Mouse (Mus musculus) spleen, adult 2 months (tissue): ENCODE measurements around the gene Nek7.

Source experiments
- CTCF ChIP-seq: fragments of 200-500 bp; IDR thresholded peaks from 2 replicates; pipeline ENCODE4 v1.5.1; 2011; ENCODE audit warnings: mild to moderate bottlenecking, inconsistent platforms; ENCODE audit not compliant: insufficient read depth, insufficient read length, insufficient replicate concordance; ENCODE audit errors: extremely low read depth
- POLR2A ChIP-seq: fragments of 200-500 bp; IDR thresholded peaks from 2 replicates; pipeline ENCODE4 v1.6.1; 2011; ENCODE audit warnings: low read depth, low read length, inconsistent platforms

DNA sequence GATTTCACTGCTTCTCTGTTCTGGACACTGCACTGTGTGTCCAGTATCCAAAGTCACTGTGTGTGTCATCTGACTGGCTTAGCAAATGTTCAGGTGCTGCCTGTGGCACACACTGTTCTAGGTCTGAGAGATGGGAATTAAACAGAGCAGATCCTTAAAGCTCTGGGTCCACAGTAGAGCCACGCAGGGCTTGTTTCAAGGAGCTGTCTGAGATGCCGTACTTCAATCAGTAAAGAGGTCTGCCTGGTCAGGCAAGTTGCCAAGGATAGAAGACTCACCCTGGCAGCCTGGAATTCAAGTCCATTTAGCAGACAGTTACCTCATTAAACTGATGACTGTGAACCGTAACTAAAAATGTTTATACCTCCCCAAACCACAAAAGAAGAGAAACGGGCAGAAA, 112.9 kb downstream of the Nek7 start:
- TF ChIP-seq POLR2A (no peak), CTCF (no peak)
